Mouse (Mus musculus): ENCODE data around the gene Capn12.

DNA sequence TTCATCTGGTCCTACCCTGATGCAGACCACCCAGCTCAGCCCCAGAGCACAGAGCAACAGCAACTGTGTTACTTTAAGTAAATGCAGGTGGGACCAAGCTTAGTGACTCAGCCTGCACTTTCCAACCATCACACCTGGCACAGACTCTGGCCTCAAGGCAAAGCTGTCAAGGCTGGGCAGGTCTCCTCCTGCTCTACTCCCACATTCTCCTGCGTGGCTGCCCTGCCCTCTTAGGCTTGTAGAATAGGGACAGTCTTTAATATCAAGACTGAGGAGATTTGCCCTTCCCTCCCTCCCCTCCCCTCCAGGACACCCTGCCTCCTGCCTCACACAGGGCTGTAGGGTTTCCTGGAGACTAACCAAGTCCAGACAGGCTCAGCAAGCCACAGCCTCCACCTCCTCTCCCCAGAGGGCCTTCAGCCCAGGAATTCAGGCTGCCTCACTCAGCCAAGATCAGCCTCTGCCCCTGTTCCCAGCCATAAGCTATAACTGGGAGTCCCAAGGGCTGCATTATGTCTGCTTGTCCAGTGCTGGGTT, 31.5 kb upstream of the Capn12 start:
- TF ChIP-seq CTCF (IDR thresholded peaks at IDR 0.05; ENCODE audit: borderline replicate concordance, insufficient read depth, low read depth, low read length) (no peak), POLR2A (IDR thresholded peaks at IDR 0.05; ENCODE audit: borderline replicate concordance, insufficient read depth, low read length) (no peak)
